Mouse (Mus musculus) midbrain, postnatal 0 days (tissue): Measurements from ENCODE around the gene Pwp2. TPM values are rescaled to one million over a fixed set of nuclear protein-coding genes. Genes with fewer than 3 reads are reported as not detected.

Source experiments
- ATAC-seq: fragments of 200-750 bp; cut with Nextera tagmentation; 2 replicates; pipeline ENCODE4 v1.8.0; 2017; ENCODE audit warnings: moderate number of reproducible peaks, mild to moderate bottlenecking, moderate TSS enrichment, moderate library complexity; ENCODE audit not compliant: low FRiP score
- DNase-seq: peaks from one replicate; pipeline ENCODE4 v3.0.0-alpha.2; 2015; ENCODE audit warnings: low spot score
- H3K27ac ChIP-seq: fragments of 300-500 bp; sonication (generic); 2 replicates; pipeline ENCODE4 v1.5.1; 2014; ENCODE audit warnings: low read depth, mild to moderate bottlenecking, low read length, mixed read lengths
- H3K27me3 ChIP-seq: fragments of 300-500 bp; sonication (generic); 2 replicates; pipeline ENCODE4 v1.6.1; 2014; ENCODE audit warnings: low read length, control low read depth, mixed read lengths; ENCODE audit not compliant: insufficient read depth
- H3K36me3 ChIP-seq: fragments of 300-500 bp; sonication (generic); 2 replicates; pipeline ENCODE4 v1.6.1; 2014; ENCODE audit warnings: low read length, control low read depth, mixed read lengths; ENCODE audit not compliant: insufficient read depth
- H3K4me1 ChIP-seq: fragments of 300-500 bp; sonication (generic); 2 replicates; pipeline ENCODE4 v1.6.1; 2014; ENCODE audit warnings: mild to moderate bottlenecking, control low read depth, antibody characterized with exemption, low read length, mixed read lengths; ENCODE audit not compliant: insufficient read depth
- H3K4me2 ChIP-seq: fragments of 300-500 bp; sonication (generic); 2 replicates; pipeline ENCODE4 v1.6.1; 2014; ENCODE audit warnings: low read depth, mild to moderate bottlenecking, low read length, mixed read lengths; ENCODE audit not compliant: poor library complexity, severe bottlenecking
- H3K4me3 ChIP-seq: fragments of 300-500 bp; sonication (generic); 2 replicates; pipeline ENCODE4 v1.5.1; 2014; ENCODE audit warnings: low read depth, mild to moderate bottlenecking, low read length, moderate library complexity
- H3K9ac ChIP-seq: fragments of 300-500 bp; sonication (generic); replicated peaks from 2 replicates; pipeline ENCODE4 v1.6.1; 2014; ENCODE audit warnings: mild to moderate bottlenecking, low read length, moderate library complexity, mixed read lengths; ENCODE audit not compliant: poor library complexity, severe bottlenecking
- H3K9me3 ChIP-seq: fragments of 300-500 bp; sonication (generic); 2 replicates; pipeline ENCODE4 v1.6.1; 2016; ENCODE audit warnings: low read length, control low read depth
- CTCF ChIP-seq: IDR thresholded peaks from 2 replicates; pipeline ENCODE4 v1.5.1; 2016; ENCODE audit warnings: antibody characterized with exemption, mild to moderate bottlenecking
- WGBS: fragments of 180-500 bp; shearing (Covaris S2); extraction: QIAGEN DNeasy Blood & Tissue Kit; methylation state at CpG from one replicate; pipeline ENCODE4 v1.1.7; 2014; 5-methylcytosine and 5-hydroxymethylcytosine counted together
- polyA plus RNA-seq: library from polyadenylated mRNA; unstranded; fragments of >200 nt; fragmentation: Nextera tagmentation; extraction: Ambion mirVana; gene quantifications from 2 replicates; pipeline ENCODE4 v1.2.1, GENCODE M21; 2015
- total RNA-seq: library from RNA; depleted of rRNA; stranded (reverse); fragments of >200 nt; gene quantifications from 2 replicates; pipeline ENCODE4 v1.2.3, GENCODE M21; 2014

The Pwp2 gene
- total and polyA plus RNA-seq, 2 experiments from 2014 or later = 13.4 to 24.5 TPM

DNA sequence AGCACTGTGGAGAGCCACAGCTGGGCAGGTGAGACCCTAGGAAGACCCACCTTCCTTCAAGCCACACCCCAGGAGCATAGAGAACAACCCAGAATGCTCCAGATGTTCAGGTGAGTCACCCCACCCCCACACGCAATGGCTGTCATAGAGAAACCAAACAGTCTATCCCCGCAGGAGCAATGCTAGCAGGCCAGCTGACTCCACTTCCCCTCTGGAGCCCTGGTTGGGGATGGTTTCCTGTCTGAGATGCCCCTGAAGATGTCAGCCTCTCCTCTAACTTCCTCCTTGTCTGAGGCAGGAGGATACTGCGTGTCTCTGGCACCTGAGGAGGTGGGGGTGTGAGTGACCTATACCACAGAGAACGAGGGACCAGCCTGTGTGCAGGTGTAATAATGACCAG, 50.5 kb downstream of the Pwp2 start:
- H3K9me3 ChIP-seq = no peaks in the 10 kb centered on the region
- H3K27ac ChIP-seq = no peak overlapping the region
- no peak overlapping the region for H3K4me2 ChIP-seq
- ATAC-seq (no peak), DNase-seq (no peak)
- H3K9ac ChIP-seq = no peak overlapping the region
- H3K4me3 ChIP-seq = no peak overlapping the region
- no peaks in the 10 kb centered on the region for H3K36me3 ChIP-seq
- no peaks in the 10 kb centered on the region for H3K27me3 ChIP-seq
- no peak for TF ChIP-seq CTCF
- WGBS = 85% methylated on average over 4 of the region's 4 CpGs
- H3K4me1 ChIP-seq = no peaks in the 10 kb centered on the region

DNA sequence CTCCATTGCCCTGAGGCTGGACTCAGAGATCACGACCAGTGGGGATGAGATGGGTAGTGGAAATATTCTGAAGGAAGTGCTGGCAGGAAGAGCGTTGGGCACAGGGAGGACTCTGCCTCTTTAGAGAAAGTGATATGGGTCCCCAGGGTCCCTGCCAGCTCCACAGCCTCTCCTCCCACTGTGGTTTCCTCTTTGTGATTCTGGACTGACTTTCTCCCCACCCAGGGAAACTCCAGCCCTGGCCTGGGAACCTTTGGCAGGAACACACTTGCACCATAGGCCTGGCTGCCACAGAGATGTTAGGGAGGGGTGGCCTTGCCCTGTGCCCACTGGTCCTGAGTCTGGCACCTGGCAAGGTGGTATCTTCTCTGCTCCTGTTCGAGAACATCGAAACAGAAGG, 55.0 kb downstream of the Pwp2 start:
- no peaks in the 10 kb centered on the region for H3K36me3 ChIP-seq
- H3K4me2 ChIP-seq = no peak overlapping the region
- DNase-seq (no peak), ATAC-seq (no peak)
- no peaks in the 10 kb centered on the region for H3K27me3 ChIP-seq
- no peaks in the 10 kb centered on the region for H3K4me1 ChIP-seq
- H3K9me3 ChIP-seq = no peaks in the 10 kb centered on the region
- no peak overlapping the region for H3K27ac ChIP-seq
- TF ChIP-seq CTCF = no peak
- no peak overlapping the region for H3K9ac ChIP-seq
- WGBS = 84% methylated on average over 4 of the region's 4 CpGs
- H3K4me3 ChIP-seq = no peak overlapping the region

DNA sequence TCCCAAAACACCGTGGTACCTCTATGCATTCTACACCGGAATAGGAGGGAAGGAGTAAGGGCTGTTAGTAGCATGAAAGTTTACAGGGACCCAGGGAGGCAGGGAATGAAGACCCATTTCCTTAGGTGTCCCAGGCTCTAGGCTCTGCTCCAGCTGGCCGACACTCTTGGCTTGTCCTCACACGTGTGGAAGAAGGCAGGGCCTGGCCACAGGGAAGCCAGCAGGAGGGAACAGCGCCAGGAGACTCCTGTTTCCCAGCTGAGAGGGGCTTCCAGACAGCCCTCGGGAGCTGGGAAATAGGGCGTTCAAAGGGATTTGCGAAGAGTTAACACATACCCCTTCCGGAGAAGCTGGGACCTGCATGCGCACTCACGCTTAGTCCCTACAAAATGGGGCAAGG, 55.5 kb downstream of the Pwp2 start:
- WGBS = 45% methylated on average over 11 of the region's 11 CpGs
- DNase-seq = peak; percentile 67
- no peaks in the 10 kb centered on the region for H3K4me1 ChIP-seq
- no peak overlapping the region for H3K9ac ChIP-seq
- no peak overlapping the region for H3K27ac ChIP-seq
- no peak for ATAC-seq
- no peaks in the 10 kb centered on the region for H3K27me3 ChIP-seq
- H3K9me3 ChIP-seq = no peaks in the 10 kb centered on the region
- no peak overlapping the region for H3K4me3 ChIP-seq
- H3K36me3 ChIP-seq = no peaks in the 10 kb centered on the region
- no peak overlapping the region for H3K4me2 ChIP-seq
- TF ChIP-seq CTCF = no peak

DNA sequence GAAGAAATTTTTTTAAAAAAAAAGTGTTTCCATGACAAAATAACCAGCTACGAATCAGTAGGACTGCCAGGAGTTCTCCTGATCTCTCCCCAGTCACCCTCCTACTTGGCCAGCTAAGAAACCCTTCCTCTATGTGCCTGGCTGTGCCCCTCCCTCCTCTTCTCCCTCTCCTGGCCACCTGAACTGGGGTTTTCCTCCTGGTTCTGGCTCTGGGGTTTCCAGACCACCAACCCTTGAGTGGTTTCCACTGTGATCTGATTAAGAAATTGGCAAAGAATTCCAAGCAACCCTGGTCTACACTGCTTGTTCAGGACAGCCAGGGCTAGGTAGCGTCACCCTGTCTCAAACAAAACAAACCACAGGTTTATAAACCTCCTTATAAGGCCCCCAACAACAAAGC, 56.3 kb downstream of the Pwp2 start:
- Histone ChIP-seq H3K27ac (no peak overlapping the region), H3K27me3 (no peaks in the 10 kb centered on the region), H3K36me3 (no peaks in the 10 kb centered on the region), H3K9me3 (no peaks in the 10 kb centered on the region), H3K4me1 (no peaks in the 10 kb centered on the region), H3K9ac (no peak overlapping the region), H3K4me2 (no peak overlapping the region), H3K4me3 (no peak overlapping the region)
- 85% methylated on average over 2 of the region's 2 CpGs for WGBS
- DNase-seq (no peak), ATAC-seq (no peak)
- no peak for TF ChIP-seq CTCF

DNA sequence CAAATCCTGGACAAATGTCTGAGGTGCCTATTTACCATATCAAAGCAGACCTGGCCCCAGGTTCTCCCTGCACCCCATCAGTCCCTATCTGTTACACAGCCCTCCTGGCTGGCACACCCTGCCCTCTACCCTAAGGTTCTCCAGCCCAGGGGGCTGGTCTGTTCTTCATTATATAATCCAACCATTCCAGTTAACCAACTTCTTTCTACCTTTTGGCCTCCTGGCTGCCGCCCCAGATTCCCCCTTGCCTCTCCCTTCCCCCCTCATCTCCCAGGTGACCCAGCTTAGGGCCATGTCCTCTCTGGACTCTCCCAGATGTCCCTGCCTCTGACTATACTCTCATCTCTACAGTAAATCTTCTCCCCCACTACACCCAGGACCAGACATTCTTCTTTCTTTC, 57.0 kb downstream of the Pwp2 start:
- no peak overlapping the region for H3K9ac ChIP-seq
- no peaks in the 10 kb centered on the region for H3K36me3 ChIP-seq
- ATAC-seq (no peak), DNase-seq (no peak)
- no peak overlapping the region for H3K27ac ChIP-seq
- H3K4me1 ChIP-seq = no peaks in the 10 kb centered on the region
- H3K27me3 ChIP-seq = no peaks in the 10 kb centered on the region
- TF ChIP-seq CTCF = no peak
- no peak overlapping the region for H3K4me2 ChIP-seq
- 77% methylated on average over 1 of the region's 1 CpGs for WGBS
- H3K4me3 ChIP-seq = no peak overlapping the region
- no peaks in the 10 kb centered on the region for H3K9me3 ChIP-seq

DNA sequence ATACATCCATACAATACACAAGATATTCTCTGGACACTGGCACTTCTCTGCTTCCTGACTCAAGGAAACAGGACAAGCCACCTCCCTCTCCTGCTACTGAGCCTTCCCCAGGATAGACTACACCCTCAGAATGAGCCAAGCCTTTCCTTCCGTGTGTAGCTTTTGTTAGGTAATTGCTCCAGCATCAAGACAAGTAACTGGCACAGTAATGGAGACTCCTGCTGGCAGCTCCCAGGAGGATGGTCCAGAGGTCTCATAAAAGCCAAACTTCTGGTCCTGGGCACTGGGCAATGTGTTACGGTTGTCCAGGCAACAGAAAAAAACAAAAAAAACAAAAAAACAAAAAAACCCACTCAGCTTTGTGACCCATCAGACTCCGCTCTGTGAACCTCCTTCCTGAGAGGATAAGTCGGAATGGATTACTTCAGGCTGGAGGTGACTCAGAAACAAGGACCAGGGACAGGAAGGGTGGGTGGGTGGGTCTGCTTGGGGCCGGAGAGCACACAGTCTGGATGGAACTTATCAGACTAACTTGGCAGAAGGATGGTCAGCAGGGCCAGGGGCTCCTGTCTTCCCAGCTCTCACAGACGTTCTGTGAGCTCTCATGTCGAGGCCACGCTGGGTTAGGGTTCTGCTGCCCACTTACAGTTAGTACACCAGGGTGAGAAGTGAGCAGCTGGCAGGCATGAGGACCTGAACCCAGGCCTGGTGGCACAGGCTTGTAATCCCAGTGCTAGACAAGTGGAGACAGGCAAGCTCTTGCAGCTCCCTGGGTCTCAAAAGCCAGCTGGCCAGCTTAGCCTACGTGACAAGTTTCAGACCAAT, 57.7 kb downstream of the Pwp2 start:
- H3K36me3 ChIP-seq = no peaks in the 10 kb centered on the region
- H3K4me2 ChIP-seq = no peak overlapping the region
- TF ChIP-seq CTCF = no peak
- ATAC-seq (no peak), DNase-seq (peak; percentile 34)
- H3K27ac ChIP-seq = no peak overlapping the region
- WGBS = 72% methylated on average over 9 of the region's 9 CpGs
- H3K4me1 ChIP-seq = no peaks in the 10 kb centered on the region
- no peaks in the 10 kb centered on the region for H3K9me3 ChIP-seq
- no peak overlapping the region for H3K9ac ChIP-seq
- H3K4me3 ChIP-seq = no peak overlapping the region
- H3K27me3 ChIP-seq = no peaks in the 10 kb centered on the region
